Mouse (Mus musculus) neural tube, embryonic 14.5 days (tissue): ENCODE data around the gene Zfp13. TPM values are rescaled to one million over a fixed set of nuclear protein-coding genes. Genes with fewer than 3 reads are reported as not detected.

Source experiments
- ATAC-seq: fragments of 200-750 bp; cut with Nextera tagmentation; 2 replicates; pipeline ENCODE4 v1.8.0; 2017; ENCODE audit warnings: low read depth, mild to moderate bottlenecking, moderate TSS enrichment, moderate library complexity
- H3K27ac ChIP-seq: fragments of 300-500 bp; sonication (generic); 2 replicates; pipeline ENCODE4 v1.5.1; 2014; ENCODE audit warnings: low read depth, mild to moderate bottlenecking, control low read depth, low read length, moderate library complexity, mixed read lengths
- H3K27me3 ChIP-seq: fragments of 300-500 bp; sonication (generic); 2 replicates; pipeline ENCODE4 v1.6.1; 2014; ENCODE audit warnings: low read length; ENCODE audit not compliant: control insufficient read depth, insufficient read depth
- H3K36me3 ChIP-seq: fragments of 300-500 bp; sonication (generic); 2 replicates; pipeline ENCODE4 v1.6.1; 2014; ENCODE audit warnings: low read length, mixed read lengths; ENCODE audit not compliant: control insufficient read depth, insufficient read depth
- H3K4me1 ChIP-seq: fragments of 300-500 bp; sonication (generic); 2 replicates; pipeline ENCODE4 v1.6.1; 2014; ENCODE audit warnings: low read length; ENCODE audit not compliant: control insufficient read depth, insufficient read depth
- H3K4me2 ChIP-seq: fragments of 300-500 bp; sonication (generic); 2 replicates; pipeline ENCODE4 v1.6.1; 2014; ENCODE audit warnings: mild to moderate bottlenecking, low read depth, low read length, control low read depth
- H3K4me3 ChIP-seq: fragments of 300-500 bp; sonication (generic); 2 replicates; pipeline ENCODE4 v1.5.1; 2014; ENCODE audit warnings: low read depth, low read length, control low read depth, mixed read lengths
- H3K9ac ChIP-seq: fragments of 300-500 bp; sonication (generic); replicated peaks from 2 replicates; pipeline ENCODE4 v1.6.1; 2014; ENCODE audit warnings: low read depth, mild to moderate bottlenecking, control low read depth, low read length, mixed read lengths
- H3K9me3 ChIP-seq: fragments of 300-500 bp; sonication (generic); 2 replicates; pipeline ENCODE4 v1.6.1; 2016; ENCODE audit warnings: low read length; ENCODE audit not compliant: control insufficient read depth
- WGBS: fragments of 180-500 bp; shearing (Covaris S2); extraction: QIAGEN DNeasy Blood & Tissue Kit; methylation state at CpG from one replicate; pipeline ENCODE4 v1.1.7; 2014; 5-methylcytosine and 5-hydroxymethylcytosine counted together
- polyA plus RNA-seq: library from polyadenylated mRNA; unstranded; fragments of >200 nt; fragmentation: Nextera tagmentation; extraction: Ambion mirVana; gene quantifications from 2 replicates; pipeline ENCODE4 v1.2.1, GENCODE M21; 2014

The Zfp13 gene
- polyA plus RNA-seq, 1 experiment from 2014 or later = 26.6 TPM

GRCm38 (mm10) chr17:23547681-23548443 lies 51.4 kb downstream of the Zfp13 start:
- ATAC-seq = no peak
- H3K27me3 ChIP-seq = no peaks in the 10 kb centered on the region
- peak overlapping the region; percentile 59 for H3K4me3 ChIP-seq
- H3K4me1 ChIP-seq = 0 out of 2 replicates have a peak, but pooled peaks cover 3% of the 10 kb centered on the region
- H3K27ac ChIP-seq = no peak overlapping the region
- no peak overlapping the region for H3K4me2 ChIP-seq
- no peaks in the 10 kb centered on the region for H3K36me3 ChIP-seq
- H3K9ac ChIP-seq = no peak overlapping the region
- WGBS = 59% methylated on average over 11 of the region's 11 CpGs
- no peaks in the 10 kb centered on the region for H3K9me3 ChIP-seq

- no peaks in the 10 kb centered on the region for H3K9me3 ChIP-seq
- 0 out of 2 replicates have a peak, but pooled peaks cover 3% of the 10 kb centered on the region for H3K4me1 ChIP-seq
- peak overlapping the region; percentile 62 for H3K9ac ChIP-seq
- peak overlapping the region; percentile 59 for H3K4me3 ChIP-seq
- WGBS = 2% methylated on average over 42 of the region's 42 CpGs
- H3K36me3 ChIP-seq = no peaks in the 10 kb centered on the region
- ATAC-seq = peak; percentile 22
- no peaks in the 10 kb centered on the region for H3K27me3 ChIP-seq
- H3K4me2 ChIP-seq = peak overlapping the region; percentile 57
- H3K27ac ChIP-seq = peak overlapping the region; percentile 50; the same call in 1 of the 2 replicates
Measured at GRCm38 (mm10) chr17:23546702-23547505, 52.4 kb downstream of the Zfp13 start.

- peak; percentile 39; the same call in 1 of the 2 replicates for ATAC-seq
- peak overlapping the region; percentile 57 for H3K4me2 ChIP-seq
- H3K4me1 ChIP-seq = 0 out of 2 replicates have a peak, but pooled peaks cover 3% of the 10 kb centered on the region
- H3K9me3 ChIP-seq = no peaks in the 10 kb centered on the region
- H3K36me3 ChIP-seq = no peaks in the 10 kb centered on the region
- H3K27ac ChIP-seq = no peak overlapping the region
- peak overlapping the region; percentile 59 for H3K4me3 ChIP-seq
- peak overlapping the region; percentile 62 for H3K9ac ChIP-seq
- WGBS = under 1% methylated on average over 20 of the region's 20 CpGs
- no peaks in the 10 kb centered on the region for H3K27me3 ChIP-seq
Measured at GRCm38 (mm10) chr17:23546333-23546701, 53.0 kb downstream of the Zfp13 start.

GRCm38 (mm10) chr17:23545841-23546240 lies 53.4 kb downstream of the Zfp13 start:
- Histone ChIP-seq H3K27me3 (no peaks in the 10 kb centered on the region), H3K4me3 (peak overlapping the region; percentile 59; the same call in 1 of the 2 replicates), H3K9me3 (no peaks in the 10 kb centered on the region), H3K4me1 (0 out of 2 replicates have a peak, but pooled peaks cover 3% of the 10 kb centered on the region), H3K9ac (no peak overlapping the region), H3K36me3 (no peaks in the 10 kb centered on the region), H3K27ac (no peak overlapping the region), H3K4me2 (peak overlapping the region; percentile 57; the same call in 1 of the 2 replicates)
- 15% methylated on average over 6 of the region's 6 CpGs for WGBS
- ATAC-seq = no peak

GRCm38 (mm10) chr17:23544766-23545165 lies 54.5 kb downstream of the Zfp13 start:
- Histone ChIP-seq H3K27ac (no peak overlapping the region), H3K36me3 (no peaks in the 10 kb centered on the region), H3K27me3 (peaks cover 2% of the 10 kb centered on the region; the same call in 1 of the 2 replicates), H3K4me3 (no peak overlapping the region), H3K4me2 (no peak overlapping the region), H3K9me3 (no peaks in the 10 kb centered on the region), H3K4me1 (0 out of 2 replicates have a peak, but pooled peaks cover 3% of the 10 kb centered on the region), H3K9ac (no peak overlapping the region)
- ATAC-seq = no peak
- 100% methylated on average over 1 of the region's 1 CpGs for WGBS

GRCm38 (mm10) chr17:23543983-23544382 lies 55.3 kb downstream of the Zfp13 start:
- H3K4me3 ChIP-seq = no peak overlapping the region

GRCm38 (mm10) chr17:23543325-23543724 lies 56.0 kb downstream of the Zfp13 start:
- H3K4me1 ChIP-seq = no peaks in the 10 kb centered on the region
- no peak for ATAC-seq
- 30% methylated on average over 5 of the region's 5 CpGs for WGBS

More at GRCm38 (mm10) chr17:23543983-23544382, 55.3 kb downstream of the Zfp13 start:
- H3K4me2 ChIP-seq = no peak overlapping the region
- peaks cover 2% of the 10 kb centered on the region for H3K27me3 ChIP-seq
- H3K4me1 ChIP-seq = no peaks in the 10 kb centered on the region
- H3K36me3 ChIP-seq = no peaks in the 10 kb centered on the region
- ATAC-seq = no peak
- H3K9ac ChIP-seq = no peak overlapping the region
- no peaks in the 10 kb centered on the region for H3K9me3 ChIP-seq
- no peak overlapping the region for H3K27ac ChIP-seq
- 80% methylated on average over 4 of the region's 4 CpGs for WGBS

GRCm38 (mm10) chr17:23542835-23543234 lies 56.5 kb downstream of the Zfp13 start:
- H3K4me3 ChIP-seq = no peak overlapping the region

More at GRCm38 (mm10) chr17:23543325-23543724, 56.0 kb downstream of the Zfp13 start:
- Histone ChIP-seq H3K36me3 (no peaks in the 10 kb centered on the region), H3K27ac (no peak overlapping the region), H3K4me3 (no peak overlapping the region), H3K27me3 (peaks cover 5% of the 10 kb centered on the region), H3K9ac (no peak overlapping the region), H3K4me2 (no peak overlapping the region), H3K9me3 (no peaks in the 10 kb centered on the region)

More at GRCm38 (mm10) chr17:23542835-23543234, 56.5 kb downstream of the Zfp13 start:
- no peak for ATAC-seq
- Histone ChIP-seq H3K9ac (no peak overlapping the region), H3K27me3 (peaks cover 7% of the 10 kb centered on the region), H3K4me1 (no peaks in the 10 kb centered on the region), H3K4me2 (no peak overlapping the region), H3K36me3 (no peaks in the 10 kb centered on the region), H3K9me3 (no peaks in the 10 kb centered on the region), H3K27ac (no peak overlapping the region)
- WGBS = 49% methylated on average over 4 of the region's 4 CpGs
